Mouse (Mus musculus): ENCODE measurements around the gene Epm2a. TPM values are rescaled to one million over a fixed set of nuclear protein-coding genes. Genes with fewer than 3 reads are reported as not detected.
A peak's percentile ranks its signal among the peaks of the same experiment; 100 is the strongest.
"Not testable (repeated sequence)": the region's sequence is repeated elsewhere in the genome, so short reads cannot be mapped to it uniquely, and the experiment has no call there.

The Epm2a gene
- polyA plus RNA-seq (2012; ENCODE audit: insufficient read depth, insufficient read length, missing spikeins), result 2.2 and 2.7 TPM in 2 replicates

GRCm38 (mm10) chr10:11343205-11344141 lies at the start of gene Epm2a:
Epm2a (plus strand) TSS chr10:11343404.
- no peak for TF ChIP-seq CTCF (IDR thresholded peaks at IDR 0.05; ENCODE audit: low read depth, low read length)
- no peak for TF ChIP-seq POLR2A (IDR thresholded peaks at IDR 0.05; ENCODE audit: borderline replicate concordance, low read depth, low read length)
- Histone ChIP-seq H3K4me1 (ENCODE audit: control insufficient read depth, insufficient read depth, low read length) (no peaks in the 10 kb centered on the region), H3K27ac (ENCODE audit: insufficient read depth, low read depth, low read length) (peak within 1 kb of the TSS; percentile 70), H3K4me3 (ENCODE audit: insufficient read depth, low read length) (peak within 1 kb of the TSS; percentile 98)

- H3K4me1 ChIP-seq (ENCODE audit: control insufficient read depth, insufficient read depth, low read length), result no peaks in the 10 kb centered on the region
- H3K4me3 ChIP-seq (ENCODE audit: insufficient read depth, low read length), result no peak overlapping the region
- TF ChIP-seq CTCF (IDR thresholded peaks at IDR 0.05; ENCODE audit: low read depth, low read length), result no peak
- TF ChIP-seq POLR2A (IDR thresholded peaks at IDR 0.05; ENCODE audit: borderline replicate concordance, low read depth, low read length), result no peak
- no peak overlapping the region for H3K27ac ChIP-seq (ENCODE audit: insufficient read depth, low read depth, low read length)
These were observed 44.8 kb upstream of the Epm2a start for GRCm38 (mm10) chr10:11298418-11298817.

- Histone ChIP-seq H3K4me3 (ENCODE audit: insufficient read depth, low read length) (no peak overlapping the region), H3K4me1 (ENCODE audit: control insufficient read depth, insufficient read depth, low read length) (no peaks in the 10 kb centered on the region), H3K27ac (ENCODE audit: insufficient read depth, low read depth, low read length) (no peak overlapping the region)
- no peak for TF ChIP-seq CTCF (IDR thresholded peaks at IDR 0.05; ENCODE audit: low read depth, low read length)
- no peak for TF ChIP-seq POLR2A (IDR thresholded peaks at IDR 0.05; ENCODE audit: borderline replicate concordance, low read depth, low read length)
These were observed 37.7 kb upstream of the Epm2a start for GRCm38 (mm10) chr10:11305365-11306053.

GRCm38 (mm10) chr10:11306054-11306367 lies 37.2 kb upstream of the Epm2a start:
- TF ChIP-seq POLR2A (IDR thresholded peaks at IDR 0.05; ENCODE audit: borderline replicate concordance, low read depth, low read length), result no peak
- no peak for TF ChIP-seq CTCF (IDR thresholded peaks at IDR 0.05; ENCODE audit: low read depth, low read length)
- Histone ChIP-seq H3K27ac (ENCODE audit: insufficient read depth, low read depth, low read length) (no peak overlapping the region), H3K4me1 (ENCODE audit: control insufficient read depth, insufficient read depth, low read length) (no peaks in the 10 kb centered on the region), H3K4me3 (ENCODE audit: insufficient read depth, low read length) (no peak overlapping the region)

- no peak for TF ChIP-seq CTCF (IDR thresholded peaks at IDR 0.05; ENCODE audit: low read depth, low read length)
- no peak for TF ChIP-seq POLR2A (IDR thresholded peaks at IDR 0.05; ENCODE audit: borderline replicate concordance, low read depth, low read length)
- no peak overlapping the region for H3K27ac ChIP-seq (ENCODE audit: insufficient read depth, low read depth, low read length)
- no peaks in the 10 kb centered on the region for H3K4me1 ChIP-seq (ENCODE audit: control insufficient read depth, insufficient read depth, low read length)
- H3K4me3 ChIP-seq (ENCODE audit: insufficient read depth, low read length), result no peak overlapping the region
These were observed 33.3 kb upstream of the Epm2a start for GRCm38 (mm10) chr10:11309866-11310265.

- Histone ChIP-seq H3K4me1 (ENCODE audit: control insufficient read depth, insufficient read depth, low read length) (no peaks in the 10 kb centered on the region), H3K4me3 (ENCODE audit: insufficient read depth, low read length) (no peak overlapping the region), H3K27ac (ENCODE audit: insufficient read depth, low read depth, low read length) (no peak overlapping the region)
- TF ChIP-seq POLR2A (IDR thresholded peaks at IDR 0.05; ENCODE audit: borderline replicate concordance, low read depth, low read length) (no peak), CTCF (IDR thresholded peaks at IDR 0.05; ENCODE audit: low read depth, low read length) (no peak)
These were observed 32.7 kb upstream of the Epm2a start for GRCm38 (mm10) chr10:11310481-11310880.

- H3K27ac ChIP-seq (ENCODE audit: insufficient read depth, low read depth, low read length); H3K4me1 ChIP-seq (ENCODE audit: control insufficient read depth, insufficient read depth, low read length); H3K4me3 ChIP-seq (ENCODE audit: insufficient read depth, low read length): not testable (repeated sequence)
These were observed 25.2 kb upstream of the Epm2a start for GRCm38 (mm10) chr10:11317856-11318454.

- H3K4me1 ChIP-seq (ENCODE audit: control insufficient read depth, insufficient read depth, low read length), result peaks cover 15% of the 10 kb centered on the region
- no peak overlapping the region for H3K27ac ChIP-seq (ENCODE audit: insufficient read depth, low read depth, low read length)
- no peak overlapping the region for H3K4me3 ChIP-seq (ENCODE audit: insufficient read depth, low read length)
- TF ChIP-seq POLR2A (IDR thresholded peaks at IDR 0.05; ENCODE audit: borderline replicate concordance, low read depth, low read length) (no peak), CTCF (IDR thresholded peaks at IDR 0.05; ENCODE audit: low read depth, low read length) (no peak)
These were observed 23.7 kb upstream of the Epm2a start for GRCm38 (mm10) chr10:11319446-11319970.

- Histone ChIP-seq H3K4me3 (ENCODE audit: insufficient read depth, low read length) (no peak overlapping the region), H3K27ac (ENCODE audit: insufficient read depth, low read depth, low read length) (no peak overlapping the region), H3K4me1 (ENCODE audit: control insufficient read depth, insufficient read depth, low read length) (peaks cover 15% of the 10 kb centered on the region)
- no peak for TF ChIP-seq CTCF (IDR thresholded peaks at IDR 0.05; ENCODE audit: low read depth, low read length)
- TF ChIP-seq POLR2A (IDR thresholded peaks at IDR 0.05; ENCODE audit: borderline replicate concordance, low read depth, low read length), result no peak
These were observed 20.9 kb upstream of the Epm2a start for GRCm38 (mm10) chr10:11322316-11322715.

Data from bone marrow macrophage, adult 2 months (primary cell).